Mouse (Mus musculus): Measurements from ENCODE around the gene Dzip1l. TPM values are rescaled to one million over a fixed set of nuclear protein-coding genes. Genes with fewer than 3 reads are reported as not detected.

Dzip1l gene
- polyA plus RNA-seq, 1 experiment from 2014 or later = 9.0 TPM

- H3K36me3 ChIP-seq (ENCODE audit: control insufficient read depth, insufficient read depth, low read length) = peaks cover 7% of the 10 kb centered on the region
- H3K9ac ChIP-seq (replicated peaks; ENCODE audit: low read depth, low read length) = no peak overlapping the region
- no peak overlapping the region for H3K27ac ChIP-seq (ENCODE audit: low read depth, low read length)
- no peaks in the 10 kb centered on the region for H3K27me3 ChIP-seq (ENCODE audit: control insufficient read depth, insufficient read depth, low read length)
- H3K4me1 ChIP-seq (ENCODE audit: control insufficient read depth, insufficient read depth, low read length) = no peaks in the 10 kb centered on the region
- H3K4me3 ChIP-seq (ENCODE audit: low read depth, low read length) = no peak overlapping the region
- no peaks in the 10 kb centered on the region for H3K9me3 ChIP-seq (ENCODE audit: control insufficient read depth, low read length)
- H3K4me2 ChIP-seq (ENCODE audit: low read depth, low read length) = no peak overlapping the region
- 95% methylated on average over 8 of the region's 8 CpGs for WGBS
- no peak for ATAC-seq (ENCODE audit: low read depth)
Observed at GRCm38 (mm10) chr9:99667596-99667995, 38.3 kb downstream of the Dzip1l start.

- Histone ChIP-seq H3K4me1 (ENCODE audit: control insufficient read depth, insufficient read depth, low read length) (no peaks in the 10 kb centered on the region), H3K9me3 (ENCODE audit: control insufficient read depth, low read length) (no peaks in the 10 kb centered on the region), H3K36me3 (ENCODE audit: control insufficient read depth, insufficient read depth, low read length) (peaks cover 7% of the 10 kb centered on the region; the same call in 1 of the 2 replicates), H3K27ac (ENCODE audit: low read depth, low read length) (no peak overlapping the region), H3K4me3 (ENCODE audit: low read depth, low read length) (no peak overlapping the region), H3K27me3 (ENCODE audit: control insufficient read depth, insufficient read depth, low read length) (no peaks in the 10 kb centered on the region), H3K9ac (replicated peaks; ENCODE audit: low read depth, low read length) (no peak overlapping the region), H3K4me2 (ENCODE audit: low read depth, low read length) (no peak overlapping the region)
- WGBS = 43% methylated on average over 2 of the region's 2 CpGs
- ATAC-seq (ENCODE audit: low read depth) = no peak
Observed at GRCm38 (mm10) chr9:99671603-99672002, 42.3 kb downstream of the Dzip1l start.

GRCm38 (mm10) chr9:99675714-99676113, 46.4 kb downstream of the Dzip1l start:
- H3K36me3 ChIP-seq (ENCODE audit: control insufficient read depth, insufficient read depth, low read length) = no peaks in the 10 kb centered on the region
- no peaks in the 10 kb centered on the region for H3K9me3 ChIP-seq (ENCODE audit: control insufficient read depth, low read length)
- WGBS = 88% methylated on average over 3 of the region's 3 CpGs

GRCm38 (mm10) chr9:99681980-99682570, 52.8 kb downstream of the Dzip1l start:
- H3K27ac ChIP-seq (ENCODE audit: low read depth, low read length) = no peak overlapping the region
- no peaks in the 10 kb centered on the region for H3K4me1 ChIP-seq (ENCODE audit: control insufficient read depth, insufficient read depth, low read length)
- WGBS = 55% methylated on average over 21 of the region's 21 CpGs
- no peak for ATAC-seq (ENCODE audit: low read depth)
- H3K4me3 ChIP-seq (ENCODE audit: low read depth, low read length) = no peak overlapping the region
- no peak overlapping the region for H3K9ac ChIP-seq (replicated peaks; ENCODE audit: low read depth, low read length)
- H3K9me3 ChIP-seq (ENCODE audit: control insufficient read depth, low read length) = no peaks in the 10 kb centered on the region
- H3K4me2 ChIP-seq (ENCODE audit: low read depth, low read length) = no peak overlapping the region
- H3K36me3 ChIP-seq (ENCODE audit: control insufficient read depth, insufficient read depth, low read length) = no peaks in the 10 kb centered on the region
- no peaks in the 10 kb centered on the region for H3K27me3 ChIP-seq (ENCODE audit: control insufficient read depth, insufficient read depth, low read length)

More at GRCm38 (mm10) chr9:99675714-99676113, 46.4 kb downstream of the Dzip1l start:
- Histone ChIP-seq H3K4me2 (ENCODE audit: low read depth, low read length) (no peak overlapping the region), H3K9ac (replicated peaks; ENCODE audit: low read depth, low read length) (no peak overlapping the region), H3K27ac (ENCODE audit: low read depth, low read length) (no peak overlapping the region), H3K27me3 (ENCODE audit: control insufficient read depth, insufficient read depth, low read length) (no peaks in the 10 kb centered on the region), H3K4me1 (ENCODE audit: control insufficient read depth, insufficient read depth, low read length) (no peaks in the 10 kb centered on the region), H3K4me3 (ENCODE audit: low read depth, low read length) (no peak overlapping the region)
- ATAC-seq (ENCODE audit: low read depth) = no peak

GRCm38 (mm10) chr9:99685061-99685521, 55.8 kb downstream of the Dzip1l start:
- Histone ChIP-seq H3K4me2 (ENCODE audit: low read depth, low read length) (no peak overlapping the region), H3K27me3 (ENCODE audit: control insufficient read depth, insufficient read depth, low read length) (no peaks in the 10 kb centered on the region), H3K9me3 (ENCODE audit: control insufficient read depth, low read length) (no peaks in the 10 kb centered on the region), H3K9ac (replicated peaks; ENCODE audit: low read depth, low read length) (no peak overlapping the region), H3K27ac (ENCODE audit: low read depth, low read length) (no peak overlapping the region), H3K36me3 (ENCODE audit: control insufficient read depth, insufficient read depth, low read length) (no peaks in the 10 kb centered on the region), H3K4me3 (ENCODE audit: low read depth, low read length) (no peak overlapping the region), H3K4me1 (ENCODE audit: control insufficient read depth, insufficient read depth, low read length) (no peaks in the 10 kb centered on the region)
- no peak for ATAC-seq (ENCODE audit: low read depth)
- 72% methylated on average over 5 of the region's 5 CpGs for WGBS

GRCm38 (mm10) chr9:99685536-99686231, 56.4 kb downstream of the Dzip1l start:
- H3K27ac ChIP-seq (ENCODE audit: low read depth, low read length) = no peak overlapping the region
- H3K4me1 ChIP-seq (ENCODE audit: control insufficient read depth, insufficient read depth, low read length) = no peaks in the 10 kb centered on the region
- no peak overlapping the region for H3K9ac ChIP-seq (replicated peaks; ENCODE audit: low read depth, low read length)
- ATAC-seq (ENCODE audit: low read depth) = no peak
- no peaks in the 10 kb centered on the region for H3K36me3 ChIP-seq (ENCODE audit: control insufficient read depth, insufficient read depth, low read length)
- 78% methylated on average over 5 of the region's 5 CpGs for WGBS
- H3K4me2 ChIP-seq (ENCODE audit: low read depth, low read length) = no peak overlapping the region
- no peaks in the 10 kb centered on the region for H3K27me3 ChIP-seq (ENCODE audit: control insufficient read depth, insufficient read depth, low read length)
- no peak overlapping the region for H3K4me3 ChIP-seq (ENCODE audit: low read depth, low read length)
- no peaks in the 10 kb centered on the region for H3K9me3 ChIP-seq (ENCODE audit: control insufficient read depth, low read length)

- no peak for ATAC-seq (ENCODE audit: low read depth)
- no peaks in the 10 kb centered on the region for H3K27me3 ChIP-seq (ENCODE audit: control insufficient read depth, insufficient read depth, low read length)
- no peak overlapping the region for H3K27ac ChIP-seq (ENCODE audit: low read depth, low read length)
- no peak overlapping the region for H3K4me3 ChIP-seq (ENCODE audit: low read depth, low read length)
- no peak overlapping the region for H3K4me2 ChIP-seq (ENCODE audit: low read depth, low read length)
- no peaks in the 10 kb centered on the region for H3K4me1 ChIP-seq (ENCODE audit: control insufficient read depth, insufficient read depth, low read length)
- no peaks in the 10 kb centered on the region for H3K9me3 ChIP-seq (ENCODE audit: control insufficient read depth, low read length)
- no peak overlapping the region for H3K9ac ChIP-seq (replicated peaks; ENCODE audit: low read depth, low read length)
- no peaks in the 10 kb centered on the region for H3K36me3 ChIP-seq (ENCODE audit: control insufficient read depth, insufficient read depth, low read length)
- WGBS = 95% methylated on average over 5 of the region's 5 CpGs
Observed at GRCm38 (mm10) chr9:99689796-99690195, 60.5 kb downstream of the Dzip1l start.

GRCm38 (mm10) chr9:99690386-99690785, 61.1 kb downstream of the Dzip1l start:
- no peaks in the 10 kb centered on the region for H3K36me3 ChIP-seq (ENCODE audit: control insufficient read depth, insufficient read depth, low read length)
- H3K27ac ChIP-seq (ENCODE audit: low read depth, low read length) = no peak overlapping the region
- H3K27me3 ChIP-seq (ENCODE audit: control insufficient read depth, insufficient read depth, low read length) = no peaks in the 10 kb centered on the region
- H3K4me2 ChIP-seq (ENCODE audit: low read depth, low read length) = no peak overlapping the region
- no peak for ATAC-seq (ENCODE audit: low read depth)
- H3K9me3 ChIP-seq (ENCODE audit: control insufficient read depth, low read length) = no peaks in the 10 kb centered on the region
- H3K9ac ChIP-seq (replicated peaks; ENCODE audit: low read depth, low read length) = no peak overlapping the region
- no peak overlapping the region for H3K4me3 ChIP-seq (ENCODE audit: low read depth, low read length)
- WGBS = 84% methylated on average over 7 of the region's 7 CpGs
- no peaks in the 10 kb centered on the region for H3K4me1 ChIP-seq (ENCODE audit: control insufficient read depth, insufficient read depth, low read length)

- H3K27ac ChIP-seq (ENCODE audit: low read depth, low read length) = no peak overlapping the region
- H3K4me2 ChIP-seq (ENCODE audit: low read depth, low read length) = no peak overlapping the region
- WGBS = 70% methylated on average over 7 of the region's 7 CpGs
- no peak for ATAC-seq (ENCODE audit: low read depth)
- H3K36me3 ChIP-seq (ENCODE audit: control insufficient read depth, insufficient read depth, low read length) = no peaks in the 10 kb centered on the region
- H3K4me1 ChIP-seq (ENCODE audit: control insufficient read depth, insufficient read depth, low read length) = no peaks in the 10 kb centered on the region
- H3K9me3 ChIP-seq (ENCODE audit: control insufficient read depth, low read length) = no peaks in the 10 kb centered on the region
- no peaks in the 10 kb centered on the region for H3K27me3 ChIP-seq (ENCODE audit: control insufficient read depth, insufficient read depth, low read length)
- H3K9ac ChIP-seq (replicated peaks; ENCODE audit: low read depth, low read length) = no peak overlapping the region
- H3K4me3 ChIP-seq (ENCODE audit: low read depth, low read length) = no peak overlapping the region
Observed at GRCm38 (mm10) chr9:99694961-99695360, 65.7 kb downstream of the Dzip1l start.

Measured in neural tube, embryonic 14.5 days (tissue).